Mouse (Mus musculus) adrenal gland (tissue): ENCODE results near the gene Rps28.

Experiments used
- intact Hi-C: fragments of 180-260 bp; cut with DNase I; formaldehyde crosslinking; loops from one replicate; pipeline ENCODE4 v1.15.1; 2025

Rps28 gene

DNA sequence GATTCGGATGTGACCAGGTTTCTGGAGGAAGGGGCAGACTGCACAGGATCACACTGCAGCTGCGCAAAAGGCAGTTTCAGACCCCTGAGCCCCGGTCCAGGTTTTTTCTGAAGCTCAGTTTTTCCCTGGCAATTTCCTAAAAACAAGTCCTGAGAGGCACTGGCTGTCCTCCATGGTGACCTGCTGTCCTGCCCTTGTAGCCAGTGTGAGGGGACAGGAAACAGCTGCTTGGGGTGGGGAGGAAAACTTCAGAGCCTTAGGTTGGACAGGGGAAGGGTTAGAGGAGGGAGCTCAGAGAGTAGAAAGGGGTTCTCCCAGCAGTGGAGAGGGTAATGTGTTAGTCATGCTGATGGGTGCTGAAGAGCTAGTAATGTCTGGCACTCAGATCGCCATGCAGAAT is 11.4 kb downstream of the Rps28 start:
- intact Hi-C loops = no loop called here

- intact Hi-C loops = no loop called here
Observed at GRCm38 (mm10) chr17:33812475-33812874, 11.9 kb downstream of the Rps28 start.

DNA sequence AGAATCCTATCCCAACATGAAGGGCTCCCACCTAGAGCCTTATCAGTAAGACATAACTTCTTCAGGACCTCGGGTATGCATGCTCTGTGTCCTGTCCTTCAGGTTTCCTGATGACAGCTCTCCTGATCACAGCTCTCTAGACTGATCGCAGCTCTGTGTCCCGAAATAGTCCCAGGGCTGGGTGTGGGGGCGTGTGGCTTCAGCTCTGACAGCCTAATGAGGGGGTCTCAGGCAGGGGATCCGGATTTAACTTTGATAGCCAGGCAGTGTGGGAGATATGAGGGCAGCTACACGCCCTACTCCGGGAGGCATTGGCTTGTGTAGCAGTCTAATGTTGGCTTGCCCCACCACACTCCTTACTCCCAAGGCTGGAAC is 13.2 kb downstream of the Rps28 start:
- intact Hi-C loops = no loop called here

GRCm38 (mm10) chr17:33810334-33811141 is 13.8 kb downstream of the Rps28 start, which contains the start of gene Kank3:
Kank3 (plus strand) TSS chr17:33810519.
- intact Hi-C loops = no loop called here

GRCm38 (mm10) chr17:33808192-33808591 is 16.2 kb downstream of the Rps28 start:
- intact Hi-C loops = no loop called here

DNA sequence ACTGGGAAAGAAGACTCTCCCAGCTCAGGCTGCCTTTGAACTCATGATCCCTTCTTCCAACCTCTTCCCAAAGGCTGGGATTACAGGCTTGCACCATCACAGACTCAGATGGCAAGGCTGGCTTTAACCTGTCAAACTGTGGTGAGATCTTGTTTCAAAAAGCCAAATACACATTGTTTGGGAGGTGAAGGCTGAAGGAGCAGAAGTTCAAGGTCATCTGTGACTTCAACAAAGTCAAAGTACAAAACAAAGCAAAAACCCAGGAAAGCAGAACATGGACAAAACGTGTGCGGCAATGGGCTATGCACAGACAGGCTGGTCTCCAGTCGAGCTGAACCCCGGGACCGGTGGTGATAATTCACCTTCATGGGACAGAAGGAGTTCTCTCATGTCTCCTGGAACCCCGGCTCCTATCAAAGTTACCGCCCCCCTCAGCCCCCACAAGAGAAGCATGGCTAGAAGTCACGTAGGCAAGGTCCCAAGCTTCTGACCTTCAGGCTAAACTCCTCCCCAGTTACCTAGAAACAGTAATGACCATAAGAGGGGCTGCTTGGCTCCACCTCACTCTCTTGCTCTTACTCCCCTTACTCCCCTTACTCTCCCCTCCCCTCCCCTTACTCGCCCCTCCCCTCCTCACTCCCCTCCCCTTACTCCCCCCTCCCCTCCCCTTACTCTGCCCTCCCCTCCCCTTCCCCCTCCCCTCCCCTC is 17.0 kb downstream of the Rps28 start:
- intact Hi-C loops = no loop called here

DNA sequence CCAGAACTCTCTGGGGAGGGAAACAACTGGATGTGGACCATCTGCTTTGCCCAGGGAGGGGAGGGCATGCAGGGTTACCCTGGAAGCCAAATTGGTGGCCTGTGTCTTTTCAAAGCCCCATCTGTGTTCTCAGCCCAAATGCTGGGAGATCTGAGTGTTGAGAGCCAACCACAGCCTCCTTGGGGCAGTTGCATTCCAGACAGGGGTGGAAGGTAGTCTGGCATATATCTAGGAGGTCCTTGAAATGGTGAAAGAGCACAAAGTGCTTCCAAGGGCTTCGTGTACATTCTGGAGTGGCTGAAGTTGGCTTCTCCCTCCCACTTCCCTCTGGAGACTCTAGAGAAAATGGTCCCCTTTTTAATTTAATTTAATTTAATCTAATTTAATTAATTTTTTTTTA is 19.6 kb downstream of the Rps28 start:
- intact Hi-C loops = loop anchor here (5.0 kb wide), 1 partner anchor 77 kb away; no protein-coding TSS in a partner anchor

DNA sequence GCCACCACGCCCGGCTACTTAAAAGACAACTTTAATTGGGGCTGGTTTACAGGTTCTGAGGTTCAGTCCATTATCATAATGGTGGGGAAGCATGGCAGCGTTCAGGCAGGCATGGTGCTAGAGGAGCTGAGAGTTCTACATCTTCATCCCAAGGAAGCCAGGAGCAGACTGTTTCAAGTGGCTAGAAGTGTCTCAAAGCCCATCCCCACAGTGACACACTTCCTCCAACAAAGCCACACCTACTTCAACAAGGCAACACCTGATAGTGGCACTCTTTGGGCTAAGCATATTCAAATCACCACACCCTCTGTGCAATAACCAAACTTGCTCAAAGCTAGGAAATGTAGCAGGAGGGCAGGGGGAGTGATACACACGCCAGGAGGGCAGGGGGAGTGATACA is 20.2 kb downstream of the Rps28 start:
- intact Hi-C loops = loop anchor here (5.0 kb wide), 1 partner anchor 77 kb away; no protein-coding TSS in a partner anchor

GRCm38 (mm10) chr17:33802221-33802620 is 22.1 kb downstream of the Rps28 start:
- intact Hi-C loops = loop anchor here (5.0 kb wide), 1 partner anchor 75 kb away; no protein-coding TSS in a partner anchor

DNA sequence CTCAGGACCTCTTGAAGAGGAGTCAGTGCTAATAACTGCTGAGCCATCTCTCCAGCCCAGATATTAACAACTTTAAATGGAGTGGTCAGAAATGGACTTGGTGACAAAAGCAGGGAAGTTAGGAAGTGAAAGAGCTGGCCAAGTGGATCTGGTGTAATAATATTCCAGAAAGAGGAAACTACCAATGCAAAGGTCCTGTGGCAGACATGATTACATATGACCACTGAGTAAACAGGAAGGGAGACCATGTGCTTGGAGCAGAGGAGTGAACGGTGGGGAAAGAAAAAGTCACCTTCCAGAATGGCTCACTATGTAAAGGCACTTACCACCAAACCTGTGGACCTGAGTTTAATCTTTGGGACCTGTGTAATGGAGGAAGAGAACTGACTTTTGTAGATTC is 25.1 kb downstream of the Rps28 start:
- intact Hi-C loops = loop anchor here (5.0 kb wide), 1 partner anchor 52 kb away; no protein-coding TSS in a partner anchor

DNA sequence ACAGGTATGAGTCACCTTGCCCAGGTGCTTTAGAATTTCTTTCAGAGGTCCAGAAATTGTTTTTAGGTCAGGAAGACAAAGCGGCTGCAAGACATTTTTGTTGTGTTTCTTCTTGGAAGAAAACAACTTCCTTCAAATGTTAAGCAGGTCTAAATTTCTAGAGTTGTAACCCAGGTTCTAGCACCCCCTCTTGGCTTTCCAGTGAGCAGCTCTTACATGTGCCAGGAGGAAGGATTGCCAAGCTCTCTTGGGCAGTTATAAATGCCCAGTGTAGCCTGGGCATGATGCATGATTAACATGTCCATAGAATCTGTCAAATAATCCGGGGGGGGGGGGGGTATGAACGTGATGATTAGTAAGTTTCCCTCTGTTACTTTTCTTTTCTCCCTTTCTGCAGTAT is 26.1 kb downstream of the Rps28 start:
- intact Hi-C loops = loop anchor here (5.0 kb wide), 1 partner anchor 51 kb away; no protein-coding TSS in a partner anchor

DNA sequence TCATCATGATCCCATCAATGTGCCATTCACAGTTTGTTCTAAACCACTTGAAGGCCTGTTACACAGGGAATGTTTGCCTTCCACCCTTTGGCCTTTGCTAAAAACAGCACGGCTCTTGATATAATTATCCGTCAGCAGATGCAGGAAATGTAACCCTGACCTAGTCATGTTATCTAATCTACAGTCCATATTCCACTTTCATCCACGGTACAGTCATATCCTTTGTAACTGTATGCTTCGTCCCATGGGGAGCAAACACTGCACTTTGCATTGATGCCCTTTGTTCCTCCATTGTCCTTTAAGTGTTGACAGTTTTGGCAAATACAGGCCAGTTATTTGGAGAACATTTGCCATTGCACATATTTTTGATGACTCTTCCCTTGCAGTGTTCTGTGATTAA is 35.6 kb downstream of the Rps28 start:
- intact Hi-C loops = no loop called here

- intact Hi-C loops = no loop called here
Observed at GRCm38 (mm10) chr17:33786375-33786774, 38.0 kb downstream of the Rps28 start.

- intact Hi-C loops = no loop called here
Observed at GRCm38 (mm10) chr17:33784939-33785338, 39.4 kb downstream of the Rps28 start.

DNA sequence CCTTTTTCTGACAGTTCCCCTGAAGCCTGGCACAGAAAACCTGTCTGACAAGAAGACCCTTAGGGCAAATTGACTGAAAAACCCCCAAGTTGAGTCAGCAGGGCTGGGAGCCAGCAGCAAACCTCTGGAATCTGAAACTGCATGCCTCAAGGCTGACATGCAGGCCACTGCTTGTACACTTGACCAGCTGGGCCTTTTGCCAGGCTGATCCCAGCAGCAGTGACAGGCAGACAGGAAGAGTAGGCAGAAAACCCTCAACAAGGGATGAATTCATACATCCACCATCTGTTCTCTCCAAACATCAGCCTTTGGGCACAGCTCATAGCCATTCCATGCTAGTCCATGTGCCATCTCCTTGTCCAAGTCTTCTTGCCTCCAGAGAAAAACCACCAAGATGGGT is 41.0 kb downstream of the Rps28 start:
- intact Hi-C loops = no loop called here

DNA sequence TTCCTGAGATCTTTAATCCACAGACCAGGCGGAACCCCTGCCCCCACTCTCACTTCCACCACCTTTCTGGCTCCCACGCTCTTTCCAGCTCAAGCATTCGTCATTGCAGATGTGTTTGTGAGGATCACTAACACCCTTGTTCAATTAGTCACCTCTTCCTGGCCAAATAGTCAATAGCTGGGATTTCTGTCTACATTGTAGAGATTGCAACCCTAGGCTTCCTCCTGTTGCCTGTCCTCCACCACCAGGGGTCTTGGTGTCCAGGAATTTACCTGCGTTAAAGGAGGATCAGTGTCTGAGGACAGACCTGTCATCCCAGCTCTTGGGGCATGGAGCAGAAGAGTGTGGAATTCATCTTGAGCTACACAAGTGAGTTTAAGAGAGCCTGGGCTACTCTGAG is 42.3 kb downstream of the Rps28 start:
- intact Hi-C loops = no loop called here

DNA sequence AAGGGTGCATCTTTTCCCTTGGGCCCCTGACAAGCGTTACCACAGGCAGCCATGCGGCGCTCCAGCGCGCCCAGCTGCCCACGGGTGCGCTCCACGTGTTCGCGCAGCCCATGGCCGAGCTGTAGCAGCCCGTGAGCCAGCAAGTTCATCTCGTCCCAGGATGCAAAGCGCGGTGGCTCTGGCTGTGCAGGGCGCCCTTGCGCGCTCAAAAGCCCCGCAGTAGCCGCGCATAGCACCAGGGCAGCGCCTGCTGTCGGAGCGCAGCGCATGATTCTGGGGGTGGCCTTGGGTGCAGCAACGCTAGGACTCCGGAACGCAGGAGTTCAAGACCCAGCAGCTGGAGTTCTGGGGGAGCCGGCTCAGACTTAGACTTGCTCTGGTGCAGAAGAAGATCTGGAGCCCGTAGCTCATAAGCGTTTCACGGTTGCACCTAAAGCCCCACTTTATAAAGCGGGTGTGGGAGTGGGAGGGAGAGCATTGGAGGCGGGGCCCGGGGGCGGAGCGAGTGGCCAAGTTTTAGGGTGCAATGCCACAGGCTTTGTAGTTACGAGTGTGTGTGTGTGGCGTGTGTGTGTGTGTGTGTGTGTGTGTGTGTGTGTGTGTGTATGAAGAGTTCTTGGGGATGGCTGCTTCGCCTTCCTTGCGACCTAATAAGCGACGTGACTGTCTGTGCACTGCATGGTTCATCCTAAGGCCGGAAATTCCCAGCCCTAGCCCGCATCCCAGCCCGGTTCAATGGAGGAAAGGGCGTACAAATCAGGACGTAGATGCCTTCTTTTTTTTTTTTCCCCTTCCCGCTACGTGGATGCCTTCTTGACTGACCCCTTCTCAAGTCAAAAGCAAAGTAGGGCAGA is 43.0 kb downstream of the Rps28 start, which contains the start of gene Angptl4:
TSS of gene Angptl4 (minus strand) at position 707 of the 854 bp plus-strand sequence.
- intact Hi-C loops = no loop called here

DNA sequence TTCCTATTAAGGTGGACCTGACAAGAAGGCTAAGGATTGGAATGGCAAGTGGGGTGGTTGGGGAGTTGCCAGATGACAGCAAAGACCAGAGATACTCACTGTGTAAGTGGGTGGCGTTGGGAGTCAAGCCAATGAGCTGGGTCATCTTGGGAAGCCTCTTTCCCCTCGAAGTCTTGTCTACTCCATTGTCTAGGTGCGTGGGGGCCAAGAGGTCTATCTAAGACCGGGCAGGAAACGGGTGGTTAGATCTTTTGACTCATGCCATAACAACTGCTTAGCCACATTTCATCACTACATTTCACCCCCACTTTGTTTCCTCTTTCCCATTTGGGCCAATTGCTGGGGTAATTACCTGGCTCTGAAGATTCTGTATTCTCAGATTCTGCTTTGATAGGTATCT is 43.9 kb downstream of the Rps28 start:
- intact Hi-C loops = no loop called here

- intact Hi-C loops = no loop called here
Observed at GRCm38 (mm10) chr17:33779967-33780295, 44.4 kb downstream of the Rps28 start.

DNA sequence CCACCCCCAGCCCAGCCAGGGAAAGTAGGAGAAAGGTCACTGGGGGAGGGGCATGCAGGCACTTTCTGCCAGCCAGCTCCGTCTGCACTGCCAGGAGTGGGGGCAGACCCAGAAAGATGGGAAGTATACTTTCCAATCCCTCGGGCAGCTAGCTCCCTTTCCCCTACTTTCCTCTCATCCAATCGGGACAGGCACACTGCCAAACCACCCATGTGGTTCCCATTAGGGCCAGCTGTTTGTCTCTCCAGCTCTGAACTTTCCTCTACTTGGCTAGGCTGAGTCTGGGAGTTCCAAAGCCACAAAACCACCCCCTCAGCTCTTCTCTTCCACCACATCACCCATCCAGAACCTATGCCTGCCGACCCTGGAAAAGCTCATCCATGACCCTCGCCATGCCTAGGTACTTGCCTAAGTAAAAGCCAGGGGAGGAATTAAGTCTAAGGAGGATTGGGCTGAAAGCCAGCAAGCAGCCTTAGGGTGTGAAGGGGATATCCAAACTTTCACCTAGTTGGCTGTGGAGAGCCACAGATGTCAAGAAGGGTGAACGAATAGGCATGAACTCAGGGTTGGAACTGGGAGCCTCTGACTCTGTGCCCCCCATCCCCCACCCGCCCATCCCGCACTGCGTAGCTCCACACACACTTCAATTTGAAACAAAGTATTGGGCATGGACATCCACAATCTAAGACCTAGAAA is 44.9 kb downstream of the Rps28 start:
- intact Hi-C loops = no loop called here

DNA sequence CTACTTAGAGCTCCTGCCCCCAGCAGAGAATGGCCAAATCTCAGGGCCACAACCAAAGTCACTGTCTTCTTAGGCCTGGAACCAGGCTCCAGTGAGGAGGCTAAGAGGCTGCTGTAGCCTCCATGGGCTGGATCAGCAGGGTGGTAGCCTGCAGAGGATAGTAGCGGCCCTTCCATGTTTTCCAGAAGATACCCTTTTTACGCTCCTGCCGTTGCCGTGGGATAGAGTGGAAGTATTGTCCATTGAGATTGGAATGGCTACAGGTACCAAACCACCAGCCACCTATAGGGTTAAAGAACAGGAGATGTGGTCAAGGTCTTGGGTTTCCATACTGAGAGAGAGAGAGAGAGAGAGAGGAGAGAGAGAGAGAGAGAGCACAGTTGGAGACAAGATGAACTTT is 49.1 kb downstream of the Rps28 start:
- intact Hi-C loops = no loop called here
